Mouse (Mus musculus) hindbrain, embryonic 14.5 days (tissue): ENCODE measurements around the gene BC049715. TPM values are rescaled to one million over a fixed set of nuclear protein-coding genes. Genes with fewer than 3 reads are reported as not detected.
A peak's percentile ranks its signal among the peaks of the same experiment; 100 is the strongest.

Source experiments
- ATAC-seq: fragments of 200-750 bp; cut with Nextera tagmentation; 2 replicates; pipeline ENCODE4 v1.8.0; 2017; ENCODE audit warnings: moderate number of reproducible peaks, mild to moderate bottlenecking, moderate TSS enrichment, moderate library complexity; ENCODE audit not compliant: low FRiP score
- DNase-seq: peaks from one replicate; pipeline ENCODE4 v3.0.0-alpha.2; 2015; ENCODE audit warnings: low spot score
- H3K27ac ChIP-seq: fragments of 300-500 bp; sonication (generic); 2 replicates; pipeline ENCODE4 v1.5.1; 2014; ENCODE audit warnings: mild to moderate bottlenecking, moderate library complexity
- H3K27me3 ChIP-seq: fragments of 300-500 bp; sonication (generic); 2 replicates; pipeline ENCODE4 v1.6.1; 2014; ENCODE audit warnings: mild to moderate bottlenecking, low read length, mixed read lengths; ENCODE audit not compliant: control insufficient read depth, insufficient read depth
- H3K36me3 ChIP-seq: fragments of 300-500 bp; sonication (generic); replicated peaks from 2 replicates; pipeline ENCODE4 v1.6.1; 2014; ENCODE audit not compliant: control insufficient read depth, insufficient read depth
- H3K4me1 ChIP-seq: fragments of 300-500 bp; sonication (generic); replicated peaks from 2 replicates; pipeline ENCODE4 v1.6.1; 2014; ENCODE audit warnings: antibody characterized with exemption, low read length, mixed read lengths; ENCODE audit not compliant: control insufficient read depth, insufficient read depth
- H3K4me2 ChIP-seq: fragments of 300-500 bp; sonication (generic); replicated peaks from 2 replicates; pipeline ENCODE4 v1.6.1; 2014; ENCODE audit warnings: mild to moderate bottlenecking, moderate library complexity
- H3K4me3 ChIP-seq: fragments of 300-500 bp; sonication (generic); replicated peaks from 2 replicates; pipeline ENCODE4 v1.5.1; 2014; ENCODE audit warnings: mild to moderate bottlenecking, low read length
- H3K9ac ChIP-seq: fragments of 300-500 bp; sonication (generic); 2 replicates; pipeline ENCODE4 v1.6.1; 2014
- H3K9me3 ChIP-seq: fragments of 300-500 bp; sonication (generic); 2 replicates; pipeline ENCODE4 v1.6.1; 2016; ENCODE audit warnings: low read length; ENCODE audit not compliant: control insufficient read depth
- WGBS: fragments of 180-500 bp; shearing (Covaris S2); extraction: QIAGEN DNeasy Blood & Tissue Kit; methylation state at CpG from one replicate; pipeline ENCODE4 v1.1.7; 2014; 5-methylcytosine and 5-hydroxymethylcytosine counted together
- polyA plus RNA-seq: library from polyadenylated mRNA; unstranded; fragments of >200 nt; fragmentation: Nextera tagmentation; extraction: Ambion mirVana; gene quantifications from 2 replicates; pipeline ENCODE4 v1.2.1, GENCODE M21; 2014

The BC049715 gene
- polyA plus RNA-seq = 1.4 and 2.0 TPM in 2 replicates

- Histone ChIP-seq H3K4me2 (peak within 1 kb of the TSS; percentile 88), H3K4me1 (peaks cover 9% of the 10 kb centered on the region), H3K4me3 (peak within 1 kb of the TSS; percentile 99), H3K27ac (peak within 1 kb of the TSS; percentile 91), H3K27me3 (peaks cover 9% of the 10 kb centered on the region; the same call in 1 of the 2 replicates), H3K9me3 (no peaks in the 10 kb centered on the region), H3K36me3 (peaks cover 30% of the 10 kb centered on the region), H3K9ac (peak within 1 kb of the TSS; percentile 96)
- peak; percentile 0; the same call in 1 of the 2 replicates for ATAC-seq
- WGBS = 0% methylated on average over 34 of the region's 34 CpGs
- no peak for DNase-seq
These were observed at the start of gene BC049715 for GRCm38 (mm10) chr6:136827516-136827880. Gene BC049715, plus strand, starts transcription at chr6:136827626.

GRCm38 (mm10) chr6:136781377-136781986, 45.9 kb upstream of the BC049715 start, which contains the start of gene Gucy2c:
Gene Gucy2c, minus strand, starts transcription at chr6:136781765.
- H3K27me3 ChIP-seq = no peaks in the 10 kb centered on the region
- no peaks in the 10 kb centered on the region for H3K9me3 ChIP-seq
- ATAC-seq = no peak
- 87% methylated on average over 20 of the region's 20 CpGs for WGBS
- no peak within 1 kb of the TSS for H3K4me3 ChIP-seq
- no peaks in the 10 kb centered on the region for H3K4me1 ChIP-seq
- no peak within 1 kb of the TSS for H3K27ac ChIP-seq
- DNase-seq = no peak
- H3K4me2 ChIP-seq = no peak within 1 kb of the TSS
- no peak within 1 kb of the TSS for H3K9ac ChIP-seq
- H3K36me3 ChIP-seq = no peaks in the 10 kb centered on the region

- Histone ChIP-seq H3K4me1 (no peaks in the 10 kb centered on the region), H3K27ac (no peak overlapping the region), H3K4me3 (no peak overlapping the region), H3K9me3 (no peaks in the 10 kb centered on the region), H3K9ac (no peak overlapping the region), H3K27me3 (no peaks in the 10 kb centered on the region), H3K4me2 (no peak overlapping the region), H3K36me3 (no peaks in the 10 kb centered on the region)
- ATAC-seq (no peak), DNase-seq (no peak)
- WGBS = 85% methylated on average over 12 of the region's 12 CpGs
These were observed 45.3 kb upstream of the BC049715 start for GRCm38 (mm10) chr6:136782146-136782545.

GRCm38 (mm10) chr6:136782761-136783160, 44.7 kb upstream of the BC049715 start:
- ATAC-seq (no peak), DNase-seq (no peak)
- no peak overlapping the region for H3K4me2 ChIP-seq

GRCm38 (mm10) chr6:136789391-136789971, 37.9 kb upstream of the BC049715 start:
- DNase-seq (no peak), ATAC-seq (no peak)
- no peaks in the 10 kb centered on the region for H3K36me3 ChIP-seq
- no peak overlapping the region for H3K27ac ChIP-seq
- H3K27me3 ChIP-seq = no peaks in the 10 kb centered on the region
- no peak overlapping the region for H3K4me3 ChIP-seq
- WGBS = 81% methylated on average over 5 of the region's 5 CpGs
- H3K9ac ChIP-seq = no peak overlapping the region; the same call in 1 of the 2 replicates
- H3K4me1 ChIP-seq = peaks cover 6% of the 10 kb centered on the region
- no peak overlapping the region for H3K4me2 ChIP-seq
- H3K9me3 ChIP-seq = no peaks in the 10 kb centered on the region

More at GRCm38 (mm10) chr6:136782761-136783160, 44.7 kb upstream of the BC049715 start:
- 82% methylated on average over 9 of the region's 9 CpGs for WGBS
- Histone ChIP-seq H3K36me3 (no peaks in the 10 kb centered on the region), H3K27me3 (no peaks in the 10 kb centered on the region), H3K27ac (no peak overlapping the region), H3K9ac (no peak overlapping the region), H3K4me3 (no peak overlapping the region), H3K9me3 (no peaks in the 10 kb centered on the region), H3K4me1 (no peaks in the 10 kb centered on the region)

- no peaks in the 10 kb centered on the region for H3K27me3 ChIP-seq
- no peaks in the 10 kb centered on the region for H3K36me3 ChIP-seq
- ATAC-seq = no peak
- peak overlapping the region; percentile 62 for H3K4me2 ChIP-seq
- H3K9ac ChIP-seq = 0 out of 2 replicates have a peak overlapping the region, but pooled peaks have one; percentile 14
- H3K9me3 ChIP-seq = no peaks in the 10 kb centered on the region
- peaks cover 6% of the 10 kb centered on the region for H3K4me1 ChIP-seq
- H3K4me3 ChIP-seq = peak overlapping the region; percentile 21
- DNase-seq = no peak
- no peak overlapping the region for H3K27ac ChIP-seq
- WGBS = 28% methylated on average over 16 of the region's 16 CpGs
These were observed 34.3 kb upstream of the BC049715 start for GRCm38 (mm10) chr6:136792884-136793758.

- Histone ChIP-seq H3K36me3 (no peaks in the 10 kb centered on the region), H3K9me3 (no peaks in the 10 kb centered on the region), H3K9ac (peak overlapping the region; percentile 14; the same call in 1 of the 2 replicates), H3K4me2 (peak overlapping the region; percentile 62), H3K27me3 (no peaks in the 10 kb centered on the region), H3K4me3 (peak overlapping the region; percentile 21), H3K27ac (no peak overlapping the region), H3K4me1 (peaks cover 6% of the 10 kb centered on the region)
- DNase-seq (no peak), ATAC-seq (no peak; the same call in 1 of the 2 replicates)
- WGBS = under 1% methylated on average over 22 of the region's 24 CpGs
These were observed 33.4 kb upstream of the BC049715 start for GRCm38 (mm10) chr6:136793831-136794525.

GRCm38 (mm10) chr6:136795110-136795509, 32.3 kb upstream of the BC049715 start:
- WGBS = 69% methylated on average over 1 of the region's 1 CpGs

More at GRCm38 (mm10) chr6:136795110-136795509, 32.3 kb upstream of the BC049715 start:
- DNase-seq (no peak), ATAC-seq (no peak)
- H3K27ac ChIP-seq = no peak overlapping the region
- H3K4me1 ChIP-seq = peaks cover 6% of the 10 kb centered on the region
- H3K9ac ChIP-seq = no peak overlapping the region
- H3K9me3 ChIP-seq = no peaks in the 10 kb centered on the region
- H3K4me2 ChIP-seq = no peak overlapping the region
- H3K27me3 ChIP-seq = no peaks in the 10 kb centered on the region
- no peaks in the 10 kb centered on the region for H3K36me3 ChIP-seq
- H3K4me3 ChIP-seq = no peak overlapping the region
